Mouse (Mus musculus): ENCODE measurements around the gene Kcnk15. TPM values are rescaled to one million over a fixed set of nuclear protein-coding genes. Genes with fewer than 3 reads are reported as not detected.

The Kcnk15 gene
- total and polyA plus RNA-seq, 3 experiments: not detected

DNA sequence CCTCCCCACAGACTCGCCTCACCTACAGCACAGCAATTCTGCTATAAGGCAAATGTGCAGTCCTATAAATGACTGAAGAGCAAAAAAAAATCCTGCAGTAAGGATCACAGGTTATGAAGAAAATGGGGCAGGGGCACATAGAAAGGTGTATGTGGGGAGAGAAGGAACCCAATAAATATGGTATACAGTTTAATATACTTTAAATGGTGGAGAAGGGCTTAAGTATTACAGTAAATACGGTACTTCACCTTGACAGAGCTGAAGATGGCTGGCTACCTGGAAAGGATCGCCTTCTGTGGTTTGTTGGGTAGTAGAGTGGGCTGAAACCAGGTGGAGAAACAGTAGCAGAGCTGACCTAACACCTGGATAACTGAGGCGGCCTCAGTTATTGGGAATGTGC lies 17.8 kb downstream of the Kcnk15 start:
- TF ChIP-seq ZKSCAN1 (IDR thresholded peaks at IDR 0.05; ENCODE audit: low read depth, low read length) (no peak), MXI1 (IDR thresholded peaks at IDR 0.05; ENCODE audit: low read depth, low read length) (peak; percentile 60), USF1 (IDR thresholded peaks at IDR 0.05; ENCODE audit: low read depth, low read length) (no peak)
- DNase-seq (ENCODE audit: low read depth, low spot score): no peak
- H3K27ac ChIP-seq (ENCODE audit: control insufficient read depth, low read depth, low read length): no peak overlapping the region
- H3K4me1 ChIP-seq (ENCODE audit: control insufficient read depth in 1 of 2, insufficient read depth in 2 of 2, low read length in 2 of 2): no peaks in the 10 kb centered on the region
- H3K27me3 ChIP-seq (ENCODE audit: control insufficient read depth in 1 of 2, insufficient read depth in 2 of 2, low read length in 2 of 2): peaks cover 10 to 14% of the 10 kb centered on the region in 2 experiments
- no peak overlapping the region for H3K9ac ChIP-seq (ENCODE audit: control insufficient read depth, low read depth, low read length, poor library complexity, severe bottlenecking)
- H3K4me3 ChIP-seq (ENCODE audit: control insufficient read depth in 1 of 2, insufficient read depth in 1 of 2, low read depth in 2 of 2, low read length in 2 of 2): no peak overlapping the region
- H3K36me3 ChIP-seq (ENCODE audit: control insufficient read depth in 1 of 2, insufficient read depth in 2 of 2, low read length in 2 of 2): no peaks in the 10 kb centered on the region
- H3K79me2 ChIP-seq (ENCODE audit: control insufficient read depth, insufficient read depth, low read length, poor library complexity): no peaks in the 10 kb centered on the region
- H3K9me3 ChIP-seq (replicated peaks; ENCODE audit: insufficient read depth, low read length): no peaks in the 10 kb centered on the region

DNA sequence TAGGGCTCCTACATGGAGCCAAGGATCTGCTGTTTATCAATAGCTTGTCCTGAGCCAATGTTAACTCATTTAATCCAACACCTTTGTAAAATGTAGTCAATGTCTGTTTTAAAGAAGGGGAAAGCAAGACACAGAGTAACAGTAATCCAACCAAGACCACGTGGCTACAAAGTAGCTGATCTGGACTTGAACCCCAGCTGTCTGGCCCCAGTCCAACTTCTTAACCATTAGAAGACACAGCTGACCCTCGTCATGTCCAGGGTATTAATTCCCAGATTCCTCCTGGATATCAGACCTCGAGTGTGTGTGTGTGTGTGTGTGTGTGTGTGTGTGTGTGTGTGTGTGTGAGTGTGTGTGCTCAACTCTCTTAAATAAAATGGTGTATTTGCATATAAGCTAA lies 18.5 kb downstream of the Kcnk15 start:
- no peak overlapping the region for H3K27ac ChIP-seq (ENCODE audit: control insufficient read depth, low read depth, low read length)
- no peaks in the 10 kb centered on the region for H3K79me2 ChIP-seq (ENCODE audit: control insufficient read depth, insufficient read depth, low read length, poor library complexity)
- DNase-seq (ENCODE audit: low read depth, low spot score): no peak
- H3K9me3 ChIP-seq (replicated peaks; ENCODE audit: insufficient read depth, low read length): no peaks in the 10 kb centered on the region
- H3K36me3 ChIP-seq (ENCODE audit: control insufficient read depth in 1 of 2, insufficient read depth in 2 of 2, low read length in 2 of 2): no peaks in the 10 kb centered on the region
- H3K27me3 ChIP-seq (ENCODE audit: control insufficient read depth in 1 of 2, insufficient read depth in 2 of 2, low read length in 2 of 2): peaks cover 10 to 14% of the 10 kb centered on the region in 2 experiments
- no peaks in the 10 kb centered on the region for H3K4me1 ChIP-seq (ENCODE audit: control insufficient read depth in 1 of 2, insufficient read depth in 2 of 2, low read length in 2 of 2)
- H3K4me3 ChIP-seq (ENCODE audit: control insufficient read depth in 1 of 2, insufficient read depth in 1 of 2, low read depth in 2 of 2, low read length in 2 of 2): no peak overlapping the region
- H3K9ac ChIP-seq (ENCODE audit: control insufficient read depth, low read depth, low read length, poor library complexity, severe bottlenecking): no peak overlapping the region
- TF ChIP-seq TAL1 (IDR thresholded peaks at IDR 0.05; ENCODE audit: low read length) (no peak), NRF1 (IDR thresholded peaks at IDR 0.05; ENCODE audit: insufficient read depth, low read depth, low read length, poor library complexity, severe bottlenecking) (no peak), MAX (IDR thresholded peaks at IDR 0.05; ENCODE audit: low read length) (no peak), RAD21 (IDR thresholded peaks at IDR 0.05; ENCODE audit: low read depth, low read length) (no peak), ZKSCAN1 (IDR thresholded peaks at IDR 0.05; ENCODE audit: low read depth, low read length) (no peak), ZNF384 (IDR thresholded peaks at IDR 0.05; ENCODE audit: low read depth, low read length) (no peak), UBTF (IDR thresholded peaks at IDR 0.05; ENCODE audit: borderline replicate concordance, insufficient read depth, low read depth, low read length) (no peak), MAFK (IDR thresholded peaks at IDR 0.05; ENCODE audit: borderline replicate concordance, low read depth, low read length) (no peak)

DNA sequence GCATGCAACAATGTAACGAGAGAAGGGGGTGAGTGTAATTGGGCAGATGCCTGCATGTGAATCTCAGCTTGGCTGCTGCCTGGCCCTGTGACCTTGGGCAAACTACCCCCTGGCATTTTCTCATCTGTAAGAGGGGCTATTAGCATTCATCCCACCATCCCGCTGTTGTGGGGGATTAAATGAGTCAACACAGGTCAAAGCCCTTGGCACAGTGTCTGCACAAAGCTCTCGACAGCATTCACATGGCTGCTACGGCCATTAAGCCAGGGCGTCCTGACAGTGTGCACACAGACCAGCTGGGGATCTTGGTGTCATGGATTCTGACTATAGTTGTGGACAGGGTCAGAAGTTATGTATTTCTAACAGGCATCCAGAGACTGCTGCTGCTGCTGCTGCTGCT lies 21.4 kb downstream of the Kcnk15 start:
- Histone ChIP-seq H3K27ac (ENCODE audit: control insufficient read depth, low read depth, low read length) (no peak overlapping the region), H3K4me1 (ENCODE audit: control insufficient read depth in 1 of 2, insufficient read depth in 2 of 2, low read length in 2 of 2) (no peaks in the 10 kb centered on the region), H3K9me3 (replicated peaks; ENCODE audit: insufficient read depth, low read length) (no peaks in the 10 kb centered on the region), H3K79me2 (ENCODE audit: control insufficient read depth, insufficient read depth, low read length, poor library complexity) (no peaks in the 10 kb centered on the region), H3K36me3 (ENCODE audit: control insufficient read depth in 1 of 2, insufficient read depth in 2 of 2, low read length in 2 of 2) (no peaks in the 10 kb centered on the region), H3K4me3 (ENCODE audit: control insufficient read depth in 1 of 2, insufficient read depth in 1 of 2, low read depth in 2 of 2, low read length in 2 of 2) (no peak overlapping the region), H3K27me3 (ENCODE audit: control insufficient read depth in 1 of 2, insufficient read depth in 2 of 2, low read length in 2 of 2) (peaks cover 6 to 11% of the 10 kb centered on the region in 2 experiments), H3K9ac (ENCODE audit: control insufficient read depth, low read depth, low read length, poor library complexity, severe bottlenecking) (no peak overlapping the region)
- DNase-seq (ENCODE audit: low read depth, low spot score): no peak
- no peak for TF ChIP-seq NRF1 (IDR thresholded peaks at IDR 0.05; ENCODE audit: insufficient read depth, low read depth, low read length, poor library complexity, severe bottlenecking)
- no peak for TF ChIP-seq MAZ (IDR thresholded peaks at IDR 0.05; ENCODE audit: low read depth, low read length)
- no peak for TF ChIP-seq SMC3 (IDR thresholded peaks at IDR 0.05; ENCODE audit: low read depth, low read length)
- TF ChIP-seq TBP (IDR thresholded peaks at IDR 0.05; ENCODE audit: low read depth, low read length): no peak
- no peak for TF ChIP-seq MXI1 (IDR thresholded peaks at IDR 0.05; ENCODE audit: low read depth, low read length)
- no peak for TF ChIP-seq CTCF (IDR thresholded peaks at IDR 0.05 in 2 of 3, conservative IDR thresholded peaks at IDR 0.05 in 1 of 3; ENCODE audit: control insufficient read depth in 1 of 3, insufficient read depth in 1 of 3, low read depth in 2 of 3, low read length in 3 of 3, poor library complexity in 1 of 3, severe bottlenecking in 1 of 3)
- TF ChIP-seq ZKSCAN1 (IDR thresholded peaks at IDR 0.05; ENCODE audit: low read depth, low read length): no peak
- no peak for TF ChIP-seq CHD1 (IDR thresholded peaks at IDR 0.05; ENCODE audit: low read depth, low read length)
- TF ChIP-seq TAL1 (IDR thresholded peaks at IDR 0.05; ENCODE audit: low read length): no peak
- TF ChIP-seq MYC (IDR thresholded peaks at IDR 0.05; ENCODE audit: low read depth, low read length): no peak
- TF ChIP-seq UBTF (IDR thresholded peaks at IDR 0.05; ENCODE audit: borderline replicate concordance, insufficient read depth, low read depth, low read length): no peak
- TF ChIP-seq NELFE (IDR thresholded peaks at IDR 0.05; ENCODE audit: low read depth, low read length): no peak
- no peak for TF ChIP-seq SIN3A (IDR thresholded peaks at IDR 0.05; ENCODE audit: low read length)

All from MEL (cell line).